Mouse (Mus musculus): ENCODE results near the gene Stxbp1. TPM values are rescaled to one million over a fixed set of nuclear protein-coding genes. Genes with fewer than 3 reads are reported as not detected.
A peak's percentile ranks its signal among the peaks of the same experiment; 100 is the strongest.

Gene Stxbp1
- polyA plus RNA-seq, 1 experiment, result 7.0 TPM

GRCm38 (mm10) chr2:32763353-32763752, 83.7 kb downstream of the Stxbp1 start:
- H3K27ac ChIP-seq (ENCODE audit: insufficient read depth, low read depth, low read length), result no peak overlapping the region
- H3K4me1 ChIP-seq (ENCODE audit: control insufficient read depth, insufficient read depth, insufficient read length, low read length), result no peaks in the 10 kb centered on the region
- peaks cover 31% of the 10 kb centered on the region for H3K36me3 ChIP-seq (ENCODE audit: control insufficient read depth, insufficient read depth, low read length)
- 78% methylated on average over 3 of the region's 3 CpGs for WGBS
- H3K27me3 ChIP-seq (ENCODE audit: control insufficient read depth, insufficient read depth, low read length), result no peaks in the 10 kb centered on the region
- peak; percentile 44; the same call in 1 of the 2 replicates for TF ChIP-seq CTCF (IDR thresholded peaks at IDR 0.05; ENCODE audit: extremely low read depth, insufficient read length, insufficient replicate concordance, low read depth, low read length)
- no peak for TF ChIP-seq POLR2A (IDR thresholded peaks at IDR 0.05; ENCODE audit: low read depth, low read length)
- no peak overlapping the region for H3K4me3 ChIP-seq (ENCODE audit: low read depth, low read length)

GRCm38 (mm10) chr2:32761859-32762258, 85.2 kb downstream of the Stxbp1 start:
- Histone ChIP-seq H3K27me3 (ENCODE audit: control insufficient read depth, insufficient read depth, low read length) (no peaks in the 10 kb centered on the region), H3K27ac (ENCODE audit: insufficient read depth, low read depth, low read length) (no peak overlapping the region), H3K4me3 (ENCODE audit: low read depth, low read length) (no peak overlapping the region), H3K36me3 (ENCODE audit: control insufficient read depth, insufficient read depth, low read length) (peaks cover 31% of the 10 kb centered on the region), H3K4me1 (ENCODE audit: control insufficient read depth, insufficient read depth, insufficient read length, low read length) (no peaks in the 10 kb centered on the region)
- whole genome bisulfite sequencing, result 85% methylated on average over 4 of the region's 4 CpGs
- TF ChIP-seq POLR2A (IDR thresholded peaks at IDR 0.05; ENCODE audit: low read depth, low read length), result no peak
- no peak for TF ChIP-seq CTCF (IDR thresholded peaks at IDR 0.05; ENCODE audit: extremely low read depth, insufficient read length, insufficient replicate concordance, low read depth, low read length)

GRCm38 (mm10) chr2:32761361-32761760, 85.7 kb downstream of the Stxbp1 start:
- no peak overlapping the region for H3K27ac ChIP-seq (ENCODE audit: insufficient read depth, low read depth, low read length)
- peaks cover 31% of the 10 kb centered on the region for H3K36me3 ChIP-seq (ENCODE audit: control insufficient read depth, insufficient read depth, low read length)
- no peak overlapping the region for H3K4me3 ChIP-seq (ENCODE audit: low read depth, low read length)
- TF ChIP-seq POLR2A (IDR thresholded peaks at IDR 0.05; ENCODE audit: low read depth, low read length) (no peak), CTCF (IDR thresholded peaks at IDR 0.05; ENCODE audit: extremely low read depth, insufficient read length, insufficient replicate concordance, low read depth, low read length) (no peak)
- 94% methylated on average over 14 of the region's 14 CpGs for WGBS
- H3K4me1 ChIP-seq (ENCODE audit: control insufficient read depth, insufficient read depth, insufficient read length, low read length), result no peaks in the 10 kb centered on the region
- no peaks in the 10 kb centered on the region for H3K27me3 ChIP-seq (ENCODE audit: control insufficient read depth, insufficient read depth, low read length)

- TF ChIP-seq POLR2A (IDR thresholded peaks at IDR 0.05; ENCODE audit: low read depth, low read length), result no peak
- TF ChIP-seq CTCF (IDR thresholded peaks at IDR 0.05; ENCODE audit: extremely low read depth, insufficient read length, insufficient replicate concordance, low read depth, low read length), result no peak
- H3K4me3 ChIP-seq (ENCODE audit: low read depth, low read length), result no peak overlapping the region
- H3K27me3 ChIP-seq (ENCODE audit: control insufficient read depth, insufficient read depth, low read length), result no peaks in the 10 kb centered on the region
- 85% methylated on average over 2 of the region's 2 CpGs for WGBS
- peak overlapping the region; percentile 33; the same call in 1 of the 2 replicates for H3K27ac ChIP-seq (ENCODE audit: insufficient read depth, low read depth, low read length)
- no peaks in the 10 kb centered on the region for H3K4me1 ChIP-seq (ENCODE audit: control insufficient read depth, insufficient read depth, insufficient read length, low read length)
- H3K36me3 ChIP-seq (ENCODE audit: control insufficient read depth, insufficient read depth, low read length), result peaks cover 31% of the 10 kb centered on the region
These were observed 88.0 kb downstream of the Stxbp1 start for GRCm38 (mm10) chr2:32759001-32759400.

GRCm38 (mm10) chr2:32758503-32758902, 88.5 kb downstream of the Stxbp1 start:
- Histone ChIP-seq H3K27me3 (ENCODE audit: control insufficient read depth, insufficient read depth, low read length) (no peaks in the 10 kb centered on the region), H3K36me3 (ENCODE audit: control insufficient read depth, insufficient read depth, low read length) (peaks cover 31% of the 10 kb centered on the region), H3K4me1 (ENCODE audit: control insufficient read depth, insufficient read depth, insufficient read length, low read length) (no peaks in the 10 kb centered on the region), H3K4me3 (ENCODE audit: low read depth, low read length) (no peak overlapping the region), H3K27ac (ENCODE audit: insufficient read depth, low read depth, low read length) (peak overlapping the region; percentile 33; the same call in 1 of the 2 replicates)
- WGBS, result 83% methylated on average over 8 of the region's 8 CpGs
- TF ChIP-seq POLR2A (IDR thresholded peaks at IDR 0.05; ENCODE audit: low read depth, low read length), result no peak
- TF ChIP-seq CTCF (IDR thresholded peaks at IDR 0.05; ENCODE audit: extremely low read depth, insufficient read length, insufficient replicate concordance, low read depth, low read length), result no peak

- TF ChIP-seq POLR2A (IDR thresholded peaks at IDR 0.05; ENCODE audit: low read depth, low read length), result peak; percentile 44
- peak; percentile 97 for TF ChIP-seq CTCF (IDR thresholded peaks at IDR 0.05; ENCODE audit: extremely low read depth, insufficient read length, insufficient replicate concordance, low read depth, low read length)
- WGBS, result under 1% methylated on average over 66 of the region's 66 CpGs
- Histone ChIP-seq H3K27me3 (ENCODE audit: control insufficient read depth, insufficient read depth, low read length) (no peaks in the 10 kb centered on the region), H3K4me3 (ENCODE audit: low read depth, low read length) (peak within 1 kb of the TSS; percentile 87), H3K4me1 (ENCODE audit: control insufficient read depth, insufficient read depth, insufficient read length, low read length) (no peaks in the 10 kb centered on the region), H3K27ac (ENCODE audit: insufficient read depth, low read depth, low read length) (peak within 1 kb of the TSS; percentile 77), H3K36me3 (ENCODE audit: control insufficient read depth, insufficient read depth, low read length) (peaks cover 24% of the 10 kb centered on the region)
These were observed 89.8 kb downstream of the Stxbp1 start, which contains the start of gene Tor2a for GRCm38 (mm10) chr2:32757056-32757845. Gene Tor2a, plus strand, starts transcription at chr2:32757234.

GRCm38 (mm10) chr2:32756674-32757055, 90.4 kb downstream of the Stxbp1 start:
- WGBS, result 32% methylated on average over 6 of the region's 6 CpGs
- Histone ChIP-seq H3K4me1 (ENCODE audit: control insufficient read depth, insufficient read depth, insufficient read length, low read length) (no peaks in the 10 kb centered on the region), H3K36me3 (ENCODE audit: control insufficient read depth, insufficient read depth, low read length) (peaks cover 19% of the 10 kb centered on the region), H3K27me3 (ENCODE audit: control insufficient read depth, insufficient read depth, low read length) (no peaks in the 10 kb centered on the region), H3K4me3 (ENCODE audit: low read depth, low read length) (no peak overlapping the region), H3K27ac (ENCODE audit: insufficient read depth, low read depth, low read length) (no peak overlapping the region)
- TF ChIP-seq POLR2A (IDR thresholded peaks at IDR 0.05; ENCODE audit: low read depth, low read length) (no peak), CTCF (IDR thresholded peaks at IDR 0.05; ENCODE audit: extremely low read depth, insufficient read length, insufficient replicate concordance, low read depth, low read length) (no peak)
